Mouse (Mus musculus): ENCODE measurements at regions not wholly inside any gene's neighbourhood (a gene's known extent, or its start where the extent isn't known, plus 50 kb on each side); places are given as distances from the start of the nearest gene placed in this dataset.
"Not testable (repeated sequence)": the region's sequence is repeated elsewhere in the genome, so short reads cannot be mapped to it uniquely, and the experiment has no call there.

DNA sequence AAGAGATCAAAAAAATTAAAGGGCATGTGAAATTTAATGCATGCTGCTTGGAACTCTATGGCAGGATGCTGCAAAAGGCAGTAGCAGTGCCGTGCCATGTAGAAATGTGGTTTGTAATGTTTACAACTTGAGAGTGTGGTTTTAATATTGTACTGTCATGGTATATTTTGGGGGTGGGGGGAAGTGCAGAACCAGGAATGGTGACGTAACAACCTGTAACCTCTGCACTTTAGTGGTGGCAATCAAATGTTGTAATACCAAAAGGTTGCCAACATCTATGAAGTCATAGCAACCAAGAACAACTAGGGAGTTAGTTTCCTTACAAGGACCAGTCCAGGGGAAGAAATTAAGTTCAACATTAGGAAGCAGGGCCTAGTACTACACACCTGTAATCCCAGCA is 198.1 kb upstream of the Tbl1xr1 start:
- DNase-seq: no peak

GRCm38 (mm10) chr3:21884216-21884615 is 192.2 kb upstream of the Tbl1xr1 start:
- no peak for DNase-seq

GRCm38 (mm10) chr3:21888710-21889109 is 187.7 kb upstream of the Tbl1xr1 start:
- DNase-seq: no peak

DNA sequence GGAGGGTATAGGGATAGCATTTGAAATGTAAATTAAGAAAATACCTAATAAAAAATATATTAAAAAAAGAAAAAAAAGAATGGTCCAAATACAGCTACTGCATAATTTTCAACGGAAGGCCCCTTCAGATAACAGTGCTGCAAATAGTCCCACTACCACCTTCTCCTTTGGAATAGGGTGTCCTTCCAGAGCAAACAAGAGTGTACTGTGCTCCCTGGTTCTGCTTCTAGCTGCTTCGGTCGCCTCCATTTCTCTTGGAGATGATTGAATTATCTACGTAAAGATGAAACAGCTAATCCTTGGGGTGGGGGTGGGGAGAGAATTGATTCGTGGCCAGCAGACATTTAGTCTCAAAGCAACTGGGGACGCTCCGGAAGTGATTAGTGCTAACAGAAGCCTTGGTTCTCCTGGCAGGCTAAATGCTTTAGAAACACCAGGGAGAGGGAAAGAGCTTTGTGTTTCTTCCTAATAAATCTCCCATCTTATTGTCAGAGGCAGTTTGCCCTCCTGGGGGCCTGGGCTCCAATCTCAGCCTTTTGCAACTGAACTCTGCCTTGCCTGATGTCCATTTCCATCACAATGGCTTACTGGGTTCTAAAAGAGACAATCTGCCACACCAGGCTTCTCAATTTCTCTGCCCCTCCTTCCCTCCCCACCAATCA is 184.5 kb upstream of the Tbl1xr1 start:
- no peak for DNase-seq

GRCm38 (mm10) chr3:21892864-21893404 is 183.5 kb upstream of the Tbl1xr1 start:
- DNase-seq: no peak

- no peak for DNase-seq
Observed at GRCm38 (mm10) chr3:21895551-21895950, 180.9 kb upstream of the Tbl1xr1 start.

- DNase-seq: no peak
Observed at GRCm38 (mm10) chr3:21898241-21898640, 178.2 kb upstream of the Tbl1xr1 start.

GRCm38 (mm10) chr3:21905384-21906073 is 170.9 kb upstream of the Tbl1xr1 start:
- peak; percentile 14 for DNase-seq

GRCm38 (mm10) chr3:21908828-21909227 is 167.6 kb upstream of the Tbl1xr1 start:
- DNase-seq: no peak

DNA sequence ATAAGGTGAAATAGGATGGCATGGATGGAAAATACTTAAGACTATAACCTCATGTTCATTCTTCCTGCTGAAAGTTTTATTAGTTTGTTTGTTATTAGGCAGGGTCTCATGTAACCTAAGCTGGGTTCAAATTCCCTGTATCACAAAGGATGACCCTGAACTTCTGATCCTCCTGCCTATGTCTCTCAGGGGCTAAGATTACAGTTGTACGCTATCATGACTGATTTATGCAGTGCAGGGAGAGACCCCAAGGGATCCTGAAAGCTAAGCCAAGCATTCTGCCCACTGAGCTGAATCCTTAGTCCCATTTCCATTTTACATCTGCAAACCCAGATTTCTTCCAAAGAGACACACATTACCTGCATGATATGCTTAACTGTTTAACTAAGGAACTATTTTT is 166.4 kb upstream of the Tbl1xr1 start:
- DNase-seq: no peak

DNA sequence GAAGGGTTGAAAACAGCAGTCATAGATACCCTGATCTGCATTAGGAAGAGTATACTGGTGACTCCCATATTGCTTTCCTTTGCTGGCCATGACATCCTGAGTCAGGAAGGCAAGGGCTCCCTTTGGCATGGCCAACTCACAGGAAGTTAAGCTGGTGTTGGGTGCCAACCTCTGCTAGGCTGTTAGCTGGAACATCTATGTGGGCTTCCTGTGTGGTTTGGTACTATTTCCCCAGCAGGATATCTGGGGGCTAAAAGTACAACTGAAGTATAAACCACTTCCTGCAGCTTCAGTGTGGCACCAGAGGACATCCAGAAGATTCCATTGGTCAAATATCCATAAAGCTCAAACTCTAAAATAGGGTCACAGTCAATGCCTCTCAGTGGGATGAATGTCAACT is 165.4 kb upstream of the Tbl1xr1 start:
- no peak for DNase-seq

GRCm38 (mm10) chr3:21917228-21917910 is 159.1 kb upstream of the Tbl1xr1 start:
- DNase-seq: no peak

GRCm38 (mm10) chr3:21918431-21918830 is 158.0 kb upstream of the Tbl1xr1 start:
- peak; percentile 19 for DNase-seq

DNA sequence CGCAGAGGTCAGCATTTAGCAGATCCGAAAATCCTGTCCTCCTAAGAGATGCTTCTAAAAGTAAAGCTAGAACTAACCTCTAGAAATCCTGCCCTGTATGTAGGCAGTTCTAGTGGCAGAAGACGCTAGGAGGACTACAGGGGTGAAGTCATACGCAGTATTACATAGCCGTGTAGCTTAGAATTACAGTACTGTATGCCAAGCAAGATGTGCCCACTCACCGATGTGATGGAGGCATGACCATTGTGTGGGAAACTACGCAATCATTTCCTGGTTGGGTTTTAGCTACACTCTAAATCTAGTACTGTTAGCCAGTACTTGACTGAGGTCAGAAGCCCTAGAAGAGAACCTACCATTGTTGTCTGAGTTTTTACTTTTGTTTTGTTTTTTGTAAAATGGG is 156.5 kb upstream of the Tbl1xr1 start:
- no peak for DNase-seq

DNA sequence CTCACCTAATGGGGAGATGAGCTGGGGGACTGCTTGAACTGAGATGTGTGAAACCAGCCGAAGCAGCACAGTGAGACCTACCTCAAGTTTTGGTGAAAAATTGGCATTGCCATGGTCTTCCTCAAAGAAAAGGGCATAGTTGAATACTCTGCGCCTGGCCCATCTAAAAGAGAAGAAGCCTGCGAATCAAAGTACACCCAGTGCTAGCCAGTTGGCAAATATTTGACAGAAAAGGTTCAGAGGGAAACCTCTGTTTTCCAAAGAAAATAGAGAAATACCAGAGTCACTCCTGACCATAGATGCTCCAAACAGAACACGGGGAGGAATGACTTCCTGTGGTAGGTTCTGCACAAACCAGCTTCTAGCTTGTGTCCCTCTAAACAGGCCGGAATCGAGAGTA is 144.5 kb upstream of the Tbl1xr1 start:
- DNase-seq: no peak

- DNase-seq: not testable (repeated sequence)
Observed at GRCm38 (mm10) chr3:21932696-21933095, 143.8 kb upstream of the Tbl1xr1 start.

DNA sequence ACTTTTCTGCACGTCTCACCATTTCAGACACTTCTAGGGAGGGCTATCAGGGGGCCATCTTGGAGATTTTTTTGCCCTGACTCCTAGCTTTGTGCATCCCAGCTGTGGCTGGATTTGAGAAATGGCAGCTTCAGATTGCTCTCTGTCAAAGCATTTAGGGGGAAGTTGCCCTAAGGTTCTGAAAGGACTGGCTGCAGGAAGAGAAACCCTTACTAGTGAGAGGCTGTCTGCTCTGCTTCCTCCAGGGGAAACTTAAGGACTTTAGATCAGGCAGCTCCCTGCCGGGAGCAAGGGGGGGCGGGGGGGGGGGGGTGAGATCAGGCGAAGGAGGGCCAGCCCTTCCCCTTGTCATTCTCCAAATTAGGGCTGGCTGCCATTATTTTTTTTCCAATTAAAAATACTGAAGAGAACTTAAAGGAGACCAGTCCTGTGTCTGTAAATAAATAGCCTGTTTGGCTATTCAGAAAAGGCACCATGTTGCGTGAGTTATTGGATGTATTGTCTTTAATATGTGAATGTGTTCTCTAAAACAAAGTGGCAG is 141.7 kb upstream of the Tbl1xr1 start:
- no peak for DNase-seq

- peak; percentile 97 for DNase-seq
Observed at GRCm38 (mm10) chr3:21935571-21936261, 140.7 kb upstream of the Tbl1xr1 start.

GRCm38 (mm10) chr3:21936262-21936603 is 140.2 kb upstream of the Tbl1xr1 start:
- no peak for DNase-seq

DNA sequence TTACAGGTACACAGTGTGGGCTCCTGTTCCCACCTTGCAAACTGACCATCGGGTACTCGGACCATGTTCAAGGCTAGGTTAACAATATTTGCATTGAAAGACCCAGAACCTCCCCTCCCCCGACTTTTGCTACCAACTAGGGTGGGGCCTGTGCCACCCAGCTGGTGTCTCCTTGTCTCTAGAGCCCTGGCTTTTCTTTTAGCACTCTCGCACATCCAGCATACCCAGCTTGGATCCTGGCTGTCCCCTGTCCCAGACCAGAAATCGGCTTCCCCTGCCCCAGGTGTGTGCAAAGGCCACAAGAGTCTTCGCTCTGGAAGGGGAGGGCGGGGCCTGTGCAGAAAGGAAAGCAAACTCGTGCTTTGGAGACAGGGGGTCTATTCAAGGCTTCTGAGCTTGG is 139.8 kb upstream of the Tbl1xr1 start:
- peak; percentile 11 for DNase-seq

GRCm38 (mm10) chr3:21937281-21938035 is 139.0 kb upstream of the Tbl1xr1 start:
- DNase-seq: no peak
